Mouse (Mus musculus) midbrain, embryonic 16.5 days (tissue): ENCODE results near the gene Adprh. TPM values are rescaled to one million over a fixed set of nuclear protein-coding genes. Genes with fewer than 3 reads are reported as not detected.

Source experiments
- ATAC-seq: fragments of 200-750 bp; cut with Nextera tagmentation; 2 replicates; pipeline ENCODE4 v1.8.0; 2017; ENCODE audit warnings: moderate TSS enrichment
- H3K27ac ChIP-seq: fragments of 300-500 bp; sonication (generic); 2 replicates; pipeline ENCODE4 v1.5.1; 2014; ENCODE audit warnings: mild to moderate bottlenecking, low read length, mixed read lengths
- H3K27me3 ChIP-seq: fragments of 300-500 bp; sonication (generic); 2 replicates; pipeline ENCODE4 v1.6.1; 2014; ENCODE audit warnings: low read depth, low read length, mixed read lengths; ENCODE audit not compliant: control insufficient read depth, insufficient read depth
- H3K36me3 ChIP-seq: fragments of 300-500 bp; sonication (generic); 2 replicates; pipeline ENCODE4 v1.6.1; 2014; ENCODE audit warnings: mild to moderate bottlenecking, low read length, moderate library complexity, mixed read lengths; ENCODE audit not compliant: control insufficient read depth, insufficient read depth
- H3K4me1 ChIP-seq: fragments of 300-500 bp; sonication (generic); 2 replicates; pipeline ENCODE4 v1.6.1; 2014; ENCODE audit warnings: mild to moderate bottlenecking, low read length, mixed read lengths; ENCODE audit not compliant: control insufficient read depth, insufficient read depth
- H3K4me2 ChIP-seq: fragments of 300-500 bp; sonication (generic); 2 replicates; pipeline ENCODE4 v1.6.1; 2014; ENCODE audit warnings: mild to moderate bottlenecking, low read length, mixed read lengths
- H3K4me3 ChIP-seq: fragments of 300-500 bp; sonication (generic); 2 replicates; pipeline ENCODE4 v1.5.1; 2014; ENCODE audit warnings: low read depth, mild to moderate bottlenecking, low read length, moderate library complexity, mixed read lengths
- H3K9ac ChIP-seq: fragments of 300-500 bp; sonication (generic); 2 replicates; pipeline ENCODE4 v1.6.1; 2014; ENCODE audit warnings: low read depth, low read length, mixed read lengths
- H3K9me3 ChIP-seq: fragments of 300-500 bp; sonication (generic); replicated peaks from 2 replicates; pipeline ENCODE4 v1.6.1; 2014; ENCODE audit warnings: mild to moderate bottlenecking, low read length, mixed read lengths; ENCODE audit not compliant: control insufficient read depth, poor library complexity, severe bottlenecking
- WGBS: fragments of 180-500 bp; shearing (Covaris S2); extraction: QIAGEN DNeasy Blood & Tissue Kit; methylation state at CpG from one replicate; pipeline ENCODE4 v1.1.7; 2014; 5-methylcytosine and 5-hydroxymethylcytosine counted together
- polyA plus RNA-seq: library from polyadenylated mRNA; unstranded; fragments of >200 nt; fragmentation: Nextera tagmentation; extraction: Ambion mirVana; gene quantifications from 2 replicates; pipeline ENCODE4 v1.2.1, GENCODE M21; 2015

Gene Adprh
- polyA plus RNA-seq, 1 experiment from 2014 or later: 160 TPM

GRCm38 (mm10) chr16:38434295-38434795 is 18.2 kb downstream of the Adprh start:
- H3K9ac ChIP-seq: no peak overlapping the region
- no peak overlapping the region for H3K4me3 ChIP-seq
- H3K36me3 ChIP-seq: no peaks in the 10 kb centered on the region
- no peaks in the 10 kb centered on the region for H3K27me3 ChIP-seq
- ATAC-seq: no peak
- WGBS: 83% methylated on average over 4 of the region's 4 CpGs
- H3K4me2 ChIP-seq: no peak overlapping the region
- no peaks in the 10 kb centered on the region for H3K9me3 ChIP-seq
- no peak overlapping the region for H3K27ac ChIP-seq
- H3K4me1 ChIP-seq: no peaks in the 10 kb centered on the region

- ATAC-seq: no peak
- H3K4me2 ChIP-seq: no peak overlapping the region
- H3K9me3 ChIP-seq: no peaks in the 10 kb centered on the region
- no peaks in the 10 kb centered on the region for H3K27me3 ChIP-seq
- no peaks in the 10 kb centered on the region for H3K4me1 ChIP-seq
- H3K36me3 ChIP-seq: no peaks in the 10 kb centered on the region
- no peak overlapping the region for H3K27ac ChIP-seq
- no peak overlapping the region for H3K9ac ChIP-seq
- 87% methylated on average over 8 of the region's 8 CpGs for WGBS
- no peak overlapping the region for H3K4me3 ChIP-seq
Observed at GRCm38 (mm10) chr16:38433514-38433913, 19.0 kb downstream of the Adprh start.

- H3K4me2 ChIP-seq: no peak within 1 kb of the TSS
Observed at GRCm38 (mm10) chr16:38432498-38433425, 19.7 kb downstream of the Adprh start, which contains the start of gene Pla1a. Pla1a (minus strand) TSS chr16:38433145.

GRCm38 (mm10) chr16:38431446-38432185 is 20.9 kb downstream of the Adprh start:
- no peaks in the 10 kb centered on the region for H3K36me3 ChIP-seq
- H3K27ac ChIP-seq: no peak overlapping the region
- no peak overlapping the region for H3K9ac ChIP-seq
- H3K27me3 ChIP-seq: no peaks in the 10 kb centered on the region
- no peak overlapping the region for H3K4me3 ChIP-seq
- H3K4me2 ChIP-seq: no peak overlapping the region
- 42% methylated on average over 13 of the region's 13 CpGs for WGBS
- H3K4me1 ChIP-seq: no peaks in the 10 kb centered on the region
- no peak for ATAC-seq
- no peaks in the 10 kb centered on the region for H3K9me3 ChIP-seq

More at GRCm38 (mm10) chr16:38432498-38433425, 19.7 kb downstream of the Adprh start, which contains the start of gene Pla1a:
- Histone ChIP-seq H3K27me3 (no peaks in the 10 kb centered on the region), H3K4me1 (no peaks in the 10 kb centered on the region), H3K9me3 (no peaks in the 10 kb centered on the region), H3K27ac (no peak within 1 kb of the TSS), H3K36me3 (no peaks in the 10 kb centered on the region), H3K9ac (no peak within 1 kb of the TSS), H3K4me3 (no peak within 1 kb of the TSS)
- no peak for ATAC-seq
- WGBS: 89% methylated on average over 11 of the region's 11 CpGs

- Histone ChIP-seq H3K4me2 (no peak overlapping the region), H3K36me3 (no peaks in the 10 kb centered on the region), H3K9ac (no peak overlapping the region), H3K4me1 (no peaks in the 10 kb centered on the region), H3K27ac (no peak overlapping the region), H3K27me3 (no peaks in the 10 kb centered on the region), H3K9me3 (no peaks in the 10 kb centered on the region), H3K4me3 (no peak overlapping the region)
- ATAC-seq: no peak
- 75% methylated on average over 1 of the region's 1 CpGs for WGBS
Observed at GRCm38 (mm10) chr16:38425799-38426198, 26.7 kb downstream of the Adprh start.

GRCm38 (mm10) chr16:38425374-38425773 is 27.1 kb downstream of the Adprh start:
- 89% methylated on average over 2 of the region's 2 CpGs for WGBS
- H3K4me1 ChIP-seq: no peaks in the 10 kb centered on the region

GRCm38 (mm10) chr16:38414953-38415352 is 37.5 kb downstream of the Adprh start:
- Histone ChIP-seq H3K27me3 (no peaks in the 10 kb centered on the region), H3K27ac (no peak overlapping the region)

More at GRCm38 (mm10) chr16:38425374-38425773, 27.1 kb downstream of the Adprh start:
- H3K4me2 ChIP-seq: no peak overlapping the region
- no peaks in the 10 kb centered on the region for H3K36me3 ChIP-seq
- H3K4me3 ChIP-seq: no peak overlapping the region
- ATAC-seq: no peak
- no peak overlapping the region for H3K9ac ChIP-seq
- H3K27me3 ChIP-seq: no peaks in the 10 kb centered on the region
- H3K9me3 ChIP-seq: no peaks in the 10 kb centered on the region
- H3K27ac ChIP-seq: no peak overlapping the region

GRCm38 (mm10) chr16:38408416-38408815 is 44.1 kb downstream of the Adprh start:
- no peak overlapping the region for H3K4me2 ChIP-seq
- no peak overlapping the region for H3K27ac ChIP-seq
- H3K4me1 ChIP-seq: no peaks in the 10 kb centered on the region
- no peak overlapping the region for H3K4me3 ChIP-seq
- no peaks in the 10 kb centered on the region for H3K9me3 ChIP-seq
- H3K9ac ChIP-seq: no peak overlapping the region
- no peak for ATAC-seq
- no peaks in the 10 kb centered on the region for H3K36me3 ChIP-seq
- WGBS: 94% methylated on average over 8 of the region's 8 CpGs
- H3K27me3 ChIP-seq: no peaks in the 10 kb centered on the region

More at GRCm38 (mm10) chr16:38414953-38415352, 37.5 kb downstream of the Adprh start:
- no peak overlapping the region for H3K9ac ChIP-seq
- H3K4me3 ChIP-seq: no peak overlapping the region
- no peaks in the 10 kb centered on the region for H3K4me1 ChIP-seq
- no peaks in the 10 kb centered on the region for H3K9me3 ChIP-seq
- no peak for ATAC-seq
- 85% methylated on average over 7 of the region's 7 CpGs for WGBS
- no peaks in the 10 kb centered on the region for H3K36me3 ChIP-seq
- no peak overlapping the region for H3K4me2 ChIP-seq
